Mouse (Mus musculus): ENCODE measurements at regions not wholly inside any gene's neighbourhood (a gene's known extent, or its start where the extent isn't known, plus 50 kb on each side); places are given as distances from the start of the nearest gene placed in this dataset.

- Histone ChIP-seq H3K4me1 (ENCODE audit: control insufficient read depth in 2 of 2, insufficient read depth in 2 of 2, low read length in 2 of 2) (no peaks in the 10 kb centered on the region), H3K9ac (ENCODE audit: low read length) (no peak overlapping the region), H3K9me3 (ENCODE audit: control insufficient read depth, low read length) (no peaks in the 10 kb centered on the region), H3K27me3 (ENCODE audit: control insufficient read depth, insufficient read depth, low read length) (no peaks in the 10 kb centered on the region), H3K4me2 (ENCODE audit: low read length) (no peak overlapping the region), H3K36me3 (ENCODE audit: control insufficient read depth, insufficient read depth, low read length) (no peaks in the 10 kb centered on the region), H3K27ac (replicated peaks in 1 of 2; ENCODE audit: control insufficient read depth in 1 of 2, insufficient read depth in 1 of 2, low read depth in 2 of 2, low read length in 2 of 2) (no peak overlapping the region), H3K4me3 (ENCODE audit: control insufficient read depth in 1 of 2, insufficient read depth in 1 of 2, low read depth in 1 of 2, low read length in 2 of 2) (no peak overlapping the region)
- ATAC-seq (ENCODE audit: insufficient number of reproducible peaks, insufficient read depth, low FRiP score, low read depth): no peak
- 47% methylated on average over 4 of the region's 4 CpGs for WGBS
Observed at GRCm38 (mm10) chr7:123642596-123642995, 142.3 kb upstream of the Zkscan2 start.

GRCm38 (mm10) chr7:123643426-123643825 is 143.2 kb upstream of the Zkscan2 start:
- no peak for ATAC-seq (ENCODE audit: insufficient number of reproducible peaks, insufficient read depth, low FRiP score, low read depth)
- Histone ChIP-seq H3K9ac (ENCODE audit: low read length) (no peak overlapping the region), H3K27me3 (ENCODE audit: control insufficient read depth, insufficient read depth, low read length) (no peaks in the 10 kb centered on the region), H3K4me1 (ENCODE audit: control insufficient read depth in 2 of 2, insufficient read depth in 2 of 2, low read length in 2 of 2) (no peaks in the 10 kb centered on the region), H3K36me3 (ENCODE audit: control insufficient read depth, insufficient read depth, low read length) (no peaks in the 10 kb centered on the region), H3K4me3 (ENCODE audit: control insufficient read depth in 1 of 2, insufficient read depth in 1 of 2, low read depth in 1 of 2, low read length in 2 of 2) (no peak overlapping the region), H3K4me2 (ENCODE audit: low read length) (no peak overlapping the region), H3K9me3 (ENCODE audit: control insufficient read depth, low read length) (no peaks in the 10 kb centered on the region), H3K27ac (replicated peaks in 1 of 2; ENCODE audit: control insufficient read depth in 1 of 2, insufficient read depth in 1 of 2, low read depth in 2 of 2, low read length in 2 of 2) (no peak overlapping the region)
- WGBS: 23% methylated on average over 2 of the region's 2 CpGs

- Histone ChIP-seq H3K4me1 (ENCODE audit: control insufficient read depth in 2 of 2, insufficient read depth in 2 of 2, low read length in 2 of 2) (no peaks in the 10 kb centered on the region), H3K9me3 (ENCODE audit: control insufficient read depth, low read length) (no peaks in the 10 kb centered on the region)
Observed at GRCm38 (mm10) chr7:123645521-123645920, 145.3 kb upstream of the Zkscan2 start.

GRCm38 (mm10) chr7:123665459-123665858 is 165.2 kb upstream of the Zkscan2 start:
- ATAC-seq (ENCODE audit: insufficient number of reproducible peaks, insufficient read depth, low FRiP score, low read depth): no peak; the same call in 1 of the 2 replicates
- H3K4me2 ChIP-seq (ENCODE audit: low read length): no peak overlapping the region
- H3K4me3 ChIP-seq (ENCODE audit: control insufficient read depth in 1 of 2, insufficient read depth in 1 of 2, low read depth in 1 of 2, low read length in 2 of 2): no peak overlapping the region
- no peaks in the 10 kb centered on the region for H3K36me3 ChIP-seq (ENCODE audit: control insufficient read depth, insufficient read depth, low read length)
- no peaks in the 10 kb centered on the region for H3K4me1 ChIP-seq (ENCODE audit: control insufficient read depth in 2 of 2, insufficient read depth in 2 of 2, low read length in 2 of 2)
- H3K9me3 ChIP-seq (ENCODE audit: control insufficient read depth, low read length): 0 out of 2 replicates have a peak, but pooled peaks cover 3% of the 10 kb centered on the region
- WGBS: 44% methylated on average over 5 of the region's 5 CpGs
- H3K27me3 ChIP-seq (ENCODE audit: control insufficient read depth, insufficient read depth, low read length): no peaks in the 10 kb centered on the region
- no peak overlapping the region for H3K27ac ChIP-seq (replicated peaks in 1 of 2; ENCODE audit: control insufficient read depth in 1 of 2, insufficient read depth in 1 of 2, low read depth in 2 of 2, low read length in 2 of 2)
- H3K9ac ChIP-seq (ENCODE audit: low read length): no peak overlapping the region

More at GRCm38 (mm10) chr7:123645521-123645920, 145.3 kb upstream of the Zkscan2 start:
- no peak overlapping the region for H3K9ac ChIP-seq (ENCODE audit: low read length)
- WGBS: 82% methylated on average over 3 of the region's 3 CpGs
- no peaks in the 10 kb centered on the region for H3K36me3 ChIP-seq (ENCODE audit: control insufficient read depth, insufficient read depth, low read length)
- no peak overlapping the region for H3K4me3 ChIP-seq (ENCODE audit: control insufficient read depth in 1 of 2, insufficient read depth in 1 of 2, low read depth in 1 of 2, low read length in 2 of 2)
- no peak for ATAC-seq (ENCODE audit: insufficient number of reproducible peaks, insufficient read depth, low FRiP score, low read depth)
- H3K4me2 ChIP-seq (ENCODE audit: low read length): no peak overlapping the region
- H3K27ac ChIP-seq (replicated peaks in 1 of 2; ENCODE audit: control insufficient read depth in 1 of 2, insufficient read depth in 1 of 2, low read depth in 2 of 2, low read length in 2 of 2): no peak overlapping the region
- no peaks in the 10 kb centered on the region for H3K27me3 ChIP-seq (ENCODE audit: control insufficient read depth, insufficient read depth, low read length)

- Histone ChIP-seq H3K4me1 (ENCODE audit: control insufficient read depth in 2 of 2, insufficient read depth in 2 of 2, low read length in 2 of 2) (no peaks in the 10 kb centered on the region), H3K36me3 (ENCODE audit: control insufficient read depth, insufficient read depth, low read length) (no peaks in the 10 kb centered on the region), H3K4me3 (ENCODE audit: control insufficient read depth in 1 of 2, insufficient read depth in 1 of 2, low read depth in 1 of 2, low read length in 2 of 2) (no peak overlapping the region), H3K4me2 (ENCODE audit: low read length) (no peak overlapping the region), H3K27ac (replicated peaks in 1 of 2; ENCODE audit: control insufficient read depth in 1 of 2, insufficient read depth in 1 of 2, low read depth in 2 of 2, low read length in 2 of 2) (no peak overlapping the region), H3K9ac (ENCODE audit: low read length) (no peak overlapping the region), H3K9me3 (ENCODE audit: control insufficient read depth, low read length) (no peaks in the 10 kb centered on the region), H3K27me3 (ENCODE audit: control insufficient read depth, insufficient read depth, low read length) (no peaks in the 10 kb centered on the region)
- no peak for ATAC-seq (ENCODE audit: insufficient number of reproducible peaks, insufficient read depth, low FRiP score, low read depth)
- 73% methylated on average over 3 of the region's 3 CpGs for WGBS
Observed at GRCm38 (mm10) chr7:123684762-123685161, 184.5 kb upstream of the Zkscan2 start.

GRCm38 (mm10) chr7:123686547-123686946 is 186.3 kb upstream of the Zkscan2 start:
- Histone ChIP-seq H3K27me3 (ENCODE audit: control insufficient read depth, insufficient read depth, low read length) (no peaks in the 10 kb centered on the region), H3K36me3 (ENCODE audit: control insufficient read depth, insufficient read depth, low read length) (no peaks in the 10 kb centered on the region), H3K4me3 (ENCODE audit: control insufficient read depth in 1 of 2, insufficient read depth in 1 of 2, low read depth in 1 of 2, low read length in 2 of 2) (no peak overlapping the region), H3K4me1 (ENCODE audit: control insufficient read depth in 2 of 2, insufficient read depth in 2 of 2, low read length in 2 of 2) (no peaks in the 10 kb centered on the region), H3K4me2 (ENCODE audit: low read length) (no peak overlapping the region), H3K9ac (ENCODE audit: low read length) (no peak overlapping the region), H3K9me3 (ENCODE audit: control insufficient read depth, low read length) (no peaks in the 10 kb centered on the region), H3K27ac (replicated peaks in 1 of 2; ENCODE audit: control insufficient read depth in 1 of 2, insufficient read depth in 1 of 2, low read depth in 2 of 2, low read length in 2 of 2) (no peak overlapping the region)
- WGBS: 63% methylated on average over 3 of the region's 3 CpGs
- no peak for ATAC-seq (ENCODE audit: insufficient number of reproducible peaks, insufficient read depth, low FRiP score, low read depth)

- WGBS: 63% methylated on average over 4 of the region's 4 CpGs
Observed at GRCm38 (mm10) chr7:123731016-123731415, 230.8 kb upstream of the Zkscan2 start.

GRCm38 (mm10) chr7:123733061-123733460 is 232.8 kb upstream of the Zkscan2 start:
- 55% methylated on average over 3 of the region's 3 CpGs for WGBS

More at GRCm38 (mm10) chr7:123731016-123731415, 230.8 kb upstream of the Zkscan2 start:
- no peak overlapping the region for H3K27ac ChIP-seq (replicated peaks in 1 of 2; ENCODE audit: control insufficient read depth in 1 of 2, insufficient read depth in 1 of 2, low read depth in 2 of 2, low read length in 2 of 2)
- no peak overlapping the region for H3K4me3 ChIP-seq (ENCODE audit: control insufficient read depth in 1 of 2, insufficient read depth in 1 of 2, low read depth in 1 of 2, low read length in 2 of 2)
- ATAC-seq (ENCODE audit: insufficient number of reproducible peaks, insufficient read depth, low FRiP score, low read depth): no peak
- H3K9ac ChIP-seq (ENCODE audit: low read length): no peak overlapping the region
- H3K36me3 ChIP-seq (ENCODE audit: control insufficient read depth, insufficient read depth, low read length): no peaks in the 10 kb centered on the region
- no peaks in the 10 kb centered on the region for H3K9me3 ChIP-seq (ENCODE audit: control insufficient read depth, low read length)
- no peaks in the 10 kb centered on the region for H3K27me3 ChIP-seq (ENCODE audit: control insufficient read depth, insufficient read depth, low read length)
- no peaks in the 10 kb centered on the region for H3K4me1 ChIP-seq (ENCODE audit: control insufficient read depth in 2 of 2, insufficient read depth in 2 of 2, low read length in 2 of 2)
- H3K4me2 ChIP-seq (ENCODE audit: low read length): no peak overlapping the region

More at GRCm38 (mm10) chr7:123733061-123733460, 232.8 kb upstream of the Zkscan2 start:
- Histone ChIP-seq H3K27me3 (ENCODE audit: control insufficient read depth, insufficient read depth, low read length) (no peaks in the 10 kb centered on the region), H3K4me1 (ENCODE audit: control insufficient read depth in 2 of 2, insufficient read depth in 2 of 2, low read length in 2 of 2) (no peaks in the 10 kb centered on the region), H3K27ac (replicated peaks in 1 of 2; ENCODE audit: control insufficient read depth in 1 of 2, insufficient read depth in 1 of 2, low read depth in 2 of 2, low read length in 2 of 2) (no peak overlapping the region), H3K9me3 (ENCODE audit: control insufficient read depth, low read length) (no peaks in the 10 kb centered on the region), H3K4me2 (ENCODE audit: low read length) (no peak overlapping the region), H3K9ac (ENCODE audit: low read length) (no peak overlapping the region), H3K36me3 (ENCODE audit: control insufficient read depth, insufficient read depth, low read length) (no peaks in the 10 kb centered on the region), H3K4me3 (ENCODE audit: control insufficient read depth in 1 of 2, insufficient read depth in 1 of 2, low read depth in 1 of 2, low read length in 2 of 2) (no peak overlapping the region)
- no peak for ATAC-seq (ENCODE audit: insufficient number of reproducible peaks, insufficient read depth, low FRiP score, low read depth)
